Mouse (Mus musculus) lung, postnatal 36 days (tissue): ENCODE measurements around the gene Phactr2.

Source experiments
- DNase-seq: peaks from one replicate; pipeline ENCODE4 v3.0.0; 2022; ENCODE audit warnings: mixed read lengths

The Phactr2 gene

GRCm38 (mm10) chr10:13323806-13324411 is 150.3 kb downstream of the Phactr2 start:
- peak; percentile 86 for DNase-seq

GRCm38 (mm10) chr10:13323139-13323805 is 150.9 kb downstream of the Phactr2 start:
- peak; percentile 64 for DNase-seq

GRCm38 (mm10) chr10:13314999-13315398 is 159.2 kb downstream of the Phactr2 start:
- no peak for DNase-seq

DNA sequence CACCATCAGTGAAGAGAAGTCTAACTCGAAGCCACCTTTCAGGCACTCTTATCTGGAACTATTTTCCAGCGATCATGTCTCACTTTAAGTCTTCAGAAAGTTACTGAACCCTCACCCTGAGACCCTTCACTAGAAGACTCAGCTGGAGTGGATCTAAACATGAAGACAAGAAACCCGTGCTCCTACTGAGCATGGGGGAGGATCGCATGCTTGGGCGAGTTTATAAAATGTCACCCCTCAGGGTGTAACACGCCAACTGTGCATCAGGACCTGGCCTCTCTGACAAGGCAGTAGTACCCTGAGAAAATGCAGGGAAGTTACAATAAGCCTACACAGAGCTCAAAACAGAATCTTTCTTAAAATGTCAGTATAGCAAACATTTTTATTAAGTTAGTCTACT is 161.6 kb downstream of the Phactr2 start:
- no peak for DNase-seq

GRCm38 (mm10) chr10:13311612-13312011 is 162.6 kb downstream of the Phactr2 start:
- DNase-seq: no peak

DNA sequence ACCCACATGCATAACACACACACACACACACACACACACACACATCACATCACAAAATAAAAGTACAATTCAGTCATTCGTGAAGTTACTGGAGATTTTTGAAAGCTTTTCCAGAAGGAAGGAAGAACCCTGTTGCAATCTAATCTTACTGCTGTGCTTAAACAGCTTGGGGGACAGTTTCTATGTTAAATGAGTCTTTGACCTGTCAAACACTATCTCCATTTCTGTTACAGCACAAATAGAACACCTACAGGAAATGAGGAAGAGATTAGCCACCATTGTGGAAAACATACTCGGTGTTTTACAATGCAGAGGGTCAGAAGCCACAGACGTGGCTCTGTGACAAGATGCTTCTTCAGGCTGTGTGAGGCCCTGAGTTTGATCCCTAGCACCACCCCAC is 164.1 kb downstream of the Phactr2 start:
- DNase-seq: no peak

- DNase-seq: peak; percentile 75
These were observed 169.5 kb downstream of the Phactr2 start for GRCm38 (mm10) chr10:13304641-13305241.

GRCm38 (mm10) chr10:13303271-13304265 is 170.6 kb downstream of the Phactr2 start:
- no peak for DNase-seq

DNA sequence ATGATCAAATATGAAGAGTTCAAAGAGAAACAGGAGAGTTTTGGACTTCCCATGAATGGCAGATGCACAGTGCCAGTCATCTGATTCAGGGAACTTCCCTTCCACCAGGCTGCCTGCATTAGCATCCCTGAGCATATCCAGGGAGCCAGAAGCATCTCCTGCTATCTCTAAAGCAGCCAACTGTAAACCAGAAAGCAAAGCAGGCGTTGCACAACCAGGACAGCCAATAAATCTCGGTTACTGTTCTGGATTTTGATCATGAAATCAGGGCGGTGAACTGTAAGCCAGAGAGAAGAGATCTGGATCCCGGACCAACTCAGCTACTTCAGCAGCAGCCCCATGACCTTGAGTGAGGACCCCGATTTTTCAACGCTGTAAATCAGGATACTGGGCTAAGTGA is 173.6 kb downstream of the Phactr2 start:
- DNase-seq: no peak

DNA sequence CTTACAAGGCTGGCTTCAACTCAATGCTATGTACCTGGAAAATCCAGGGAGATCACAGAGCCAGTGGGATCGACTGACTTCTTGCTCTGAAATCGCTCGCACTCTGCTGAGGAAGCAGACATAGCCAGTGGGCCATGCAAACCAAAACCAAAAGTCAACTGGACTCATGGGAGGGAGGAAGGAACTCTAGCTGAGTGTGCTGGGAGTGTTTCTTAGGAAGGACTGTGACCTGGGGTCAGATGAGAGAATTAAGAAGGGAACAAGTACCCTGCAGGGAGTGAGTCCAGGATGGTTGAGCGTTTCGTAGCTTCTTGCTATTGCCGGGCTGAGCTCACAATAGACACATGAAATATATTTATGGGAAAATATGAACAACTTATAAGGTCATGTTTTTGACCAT is 174.0 kb downstream of the Phactr2 start:
- DNase-seq: peak; percentile 51

GRCm38 (mm10) chr10:13294886-13295285 is 179.3 kb downstream of the Phactr2 start:
- DNase-seq: no peak

GRCm38 (mm10) chr10:13292026-13292425 is 182.2 kb downstream of the Phactr2 start:
- no peak for DNase-seq

- DNase-seq: no peak
These were observed 184.8 kb downstream of the Phactr2 start for GRCm38 (mm10) chr10:13289252-13289961.

DNA sequence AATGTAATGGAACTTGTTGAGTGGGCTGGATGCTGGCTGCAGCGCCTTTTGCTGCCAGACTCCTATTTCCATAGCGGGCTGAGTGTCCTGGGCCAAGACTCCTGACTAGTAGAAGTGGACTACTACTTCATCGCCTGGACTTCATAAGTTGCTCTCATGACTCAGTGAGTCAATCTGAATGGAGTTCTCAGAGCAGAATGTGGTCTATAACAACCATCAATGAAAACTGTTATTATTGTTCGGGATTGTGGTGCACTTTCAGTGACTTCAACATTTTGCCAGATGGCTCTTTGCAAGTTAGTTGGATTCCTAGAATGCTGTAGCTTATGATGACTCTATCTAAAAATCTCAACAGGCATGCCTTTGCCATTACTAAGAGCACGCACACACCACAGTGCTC is 185.9 kb downstream of the Phactr2 start:
- no peak for DNase-seq

DNA sequence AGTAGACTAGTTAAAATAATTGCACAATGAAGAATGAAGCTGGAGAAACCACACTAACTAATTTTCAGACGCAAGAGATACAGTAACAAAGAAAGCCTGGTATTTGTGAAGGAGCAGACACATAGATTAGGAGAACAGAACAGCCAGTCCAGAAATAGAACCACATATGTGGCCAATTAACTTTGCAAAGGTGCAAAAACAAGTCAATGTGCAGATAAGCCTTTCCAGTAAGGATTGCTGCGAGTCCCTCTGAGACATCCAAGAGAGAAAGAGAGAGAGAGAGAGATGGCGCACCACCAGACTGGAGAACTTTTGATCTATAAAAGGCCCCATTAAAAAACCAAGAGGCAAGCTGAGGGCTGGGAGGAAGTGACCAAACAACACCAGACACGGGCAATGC is 190.8 kb downstream of the Phactr2 start:
- DNase-seq: no peak

- no peak for DNase-seq
These were observed 193.8 kb downstream of the Phactr2 start for GRCm38 (mm10) chr10:13280298-13280853.

DNA sequence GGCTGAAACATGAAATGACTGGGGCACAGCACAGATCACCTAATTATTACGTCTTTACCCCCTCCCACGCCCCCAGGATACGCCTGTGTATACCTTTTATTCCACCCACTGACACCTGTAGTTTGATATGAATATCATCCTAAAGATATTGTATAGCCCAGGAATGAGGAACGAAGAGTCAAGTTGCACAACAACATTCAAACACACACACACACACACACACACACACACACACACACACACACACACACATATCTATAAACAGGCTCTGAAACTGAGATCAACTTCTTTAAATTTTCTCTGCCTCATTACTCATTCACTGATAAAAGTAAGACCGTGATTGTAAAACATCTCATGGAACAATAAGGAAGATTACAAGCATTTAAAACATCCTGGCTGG is 197.9 kb downstream of the Phactr2 start:
- no peak for DNase-seq

GRCm38 (mm10) chr10:13275152-13275551 is 199.1 kb downstream of the Phactr2 start:
- no peak for DNase-seq

GRCm38 (mm10) chr10:13274699-13275098 is 199.5 kb downstream of the Phactr2 start:
- DNase-seq: no peak

DNA sequence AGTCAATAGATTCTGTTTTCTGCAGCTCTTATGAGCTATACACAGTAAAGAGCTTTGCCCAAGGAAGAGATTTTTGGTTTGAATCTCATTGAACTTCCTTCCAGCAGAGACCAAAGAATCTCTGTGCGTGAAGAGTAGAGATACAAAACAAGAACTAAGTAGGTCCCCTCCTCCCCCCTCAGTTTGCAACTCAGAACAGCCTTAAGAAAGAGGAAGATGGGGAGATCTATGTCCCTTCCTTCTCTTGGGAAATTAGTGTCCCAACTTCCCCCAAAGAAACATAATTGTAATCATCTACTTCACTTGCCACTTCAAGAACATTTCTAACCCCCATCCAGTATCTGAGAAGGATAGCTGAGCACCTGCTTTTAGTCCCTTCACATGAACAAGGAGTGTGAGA is 200.5 kb downstream of the Phactr2 start:
- peak; percentile 54 for DNase-seq

DNA sequence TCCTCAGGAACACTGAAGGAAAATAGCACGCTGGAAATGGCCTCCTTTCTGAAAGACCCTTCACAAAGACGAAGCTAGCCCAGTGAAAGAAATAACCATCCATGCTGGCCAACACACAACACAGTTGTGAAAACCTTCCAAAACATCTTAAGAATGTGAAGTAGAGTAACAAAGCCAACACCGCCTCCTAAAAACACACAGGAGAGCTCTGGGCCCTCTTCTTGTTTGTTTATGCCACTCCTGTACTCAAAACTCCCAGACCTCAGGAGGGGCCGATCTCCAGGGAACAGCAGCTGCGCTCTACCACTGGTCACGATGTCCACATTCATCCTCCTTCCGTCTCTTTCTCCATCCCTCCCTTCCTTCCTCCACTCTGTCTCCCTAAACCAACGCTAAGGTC is 202.5 kb downstream of the Phactr2 start:
- peak; percentile 59 for DNase-seq

DNA sequence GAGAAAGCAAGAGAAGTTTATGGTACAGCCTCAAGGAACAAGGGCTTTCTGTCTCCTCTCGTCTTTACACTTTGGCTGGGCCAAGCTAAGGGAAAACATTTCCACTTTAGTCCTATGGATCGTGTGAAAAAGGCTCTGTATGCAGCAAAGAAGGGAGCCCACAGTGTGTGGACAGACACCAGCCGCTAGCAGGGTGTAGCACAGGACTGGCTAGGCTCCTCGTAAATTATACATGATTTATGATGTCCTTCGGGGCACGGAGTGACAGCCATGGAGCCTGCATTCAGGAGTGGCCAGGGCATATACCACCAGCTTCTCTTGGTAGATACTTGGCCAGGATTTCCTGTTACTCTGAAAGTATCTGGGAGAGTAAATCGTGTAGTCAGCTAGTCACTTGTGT is 203.1 kb downstream of the Phactr2 start:
- no peak for DNase-seq
